Mouse (Mus musculus): ENCODE measurements around the gene Thsd4. TPM values are rescaled to one million over a fixed set of nuclear protein-coding genes. Genes with fewer than 3 reads are reported as not detected.
A peak's percentile ranks its signal among the peaks of the same experiment; 100 is the strongest.
"Not testable (repeated sequence)": the region's sequence is repeated elsewhere in the genome, so short reads cannot be mapped to it uniquely, and the experiment has no call there.

The Thsd4 gene
- polyA plus RNA-seq, 1 experiment: 9.0 TPM

GRCm38 (mm10) chr9:59964367-59964766, 557.5 kb downstream of the Thsd4 start:
- TF ChIP-seq CTCF (IDR thresholded peaks at IDR 0.05; ENCODE audit: extremely low read depth, insufficient read length, insufficient replicate concordance, low read depth, low read length): no peak
- TF ChIP-seq POLR2A (IDR thresholded peaks at IDR 0.05; ENCODE audit: low read depth, low read length): no peak
- Histone ChIP-seq H3K36me3 (ENCODE audit: control insufficient read depth, insufficient read depth, low read length) (no peaks in the 10 kb centered on the region), H3K4me1 (ENCODE audit: control insufficient read depth, insufficient read depth, insufficient read length, low read length) (no peaks in the 10 kb centered on the region), H3K27me3 (ENCODE audit: control insufficient read depth, insufficient read depth, low read length) (no peaks in the 10 kb centered on the region), H3K4me3 (ENCODE audit: low read depth, low read length) (no peak overlapping the region), H3K27ac (ENCODE audit: insufficient read depth, low read depth, low read length) (no peak overlapping the region)
- WGBS: 54% methylated on average over 3 of the region's 3 CpGs

- Histone ChIP-seq H3K27ac (ENCODE audit: insufficient read depth, low read depth, low read length) (no peak overlapping the region), H3K36me3 (ENCODE audit: control insufficient read depth, insufficient read depth, low read length) (no peaks in the 10 kb centered on the region), H3K27me3 (ENCODE audit: control insufficient read depth, insufficient read depth, low read length) (no peaks in the 10 kb centered on the region), H3K4me3 (ENCODE audit: low read depth, low read length) (no peak overlapping the region), H3K4me1 (ENCODE audit: control insufficient read depth, insufficient read depth, insufficient read length, low read length) (no peaks in the 10 kb centered on the region; the same call in 1 of the 2 replicates)
- no peak for TF ChIP-seq CTCF (IDR thresholded peaks at IDR 0.05; ENCODE audit: extremely low read depth, insufficient read length, insufficient replicate concordance, low read depth, low read length)
- no peak for TF ChIP-seq POLR2A (IDR thresholded peaks at IDR 0.05; ENCODE audit: low read depth, low read length)
- WGBS: 49% methylated on average over 14 of the region's 14 CpGs
Observed at GRCm38 (mm10) chr9:59961201-59961955, 560.5 kb downstream of the Thsd4 start.

- Histone ChIP-seq H3K36me3 (ENCODE audit: control insufficient read depth, insufficient read depth, low read length) (no peaks in the 10 kb centered on the region), H3K4me3 (ENCODE audit: low read depth, low read length) (no peak within 1 kb of the TSS), H3K4me1 (ENCODE audit: control insufficient read depth, insufficient read depth, insufficient read length, low read length) (peaks cover 3% of the 10 kb centered on the region; the same call in 1 of the 2 replicates), H3K27ac (ENCODE audit: insufficient read depth, low read depth, low read length) (no peak within 1 kb of the TSS), H3K27me3 (ENCODE audit: control insufficient read depth, insufficient read depth, low read length) (no peaks in the 10 kb centered on the region)
- no peak for TF ChIP-seq CTCF (IDR thresholded peaks at IDR 0.05; ENCODE audit: extremely low read depth, insufficient read length, insufficient replicate concordance, low read depth, low read length)
- no peak for TF ChIP-seq POLR2A (IDR thresholded peaks at IDR 0.05; ENCODE audit: low read depth, low read length)
- 88% methylated on average over 10 of the region's 10 CpGs for WGBS
Observed at GRCm38 (mm10) chr9:59960559-59960958, 561.3 kb downstream of the Thsd4 start, which contains the start of gene Nr2e3. TSS of gene Nr2e3 (minus strand) at chr9:59960659.

GRCm38 (mm10) chr9:59959276-59959675, 562.6 kb downstream of the Thsd4 start:
- no peak overlapping the region for H3K4me3 ChIP-seq (ENCODE audit: low read depth, low read length)
- WGBS: under 1% methylated on average over 8 of the region's 8 CpGs
- peak; percentile 85; the same call in 1 of the 2 replicates for TF ChIP-seq CTCF (IDR thresholded peaks at IDR 0.05; ENCODE audit: extremely low read depth, insufficient read length, insufficient replicate concordance, low read depth, low read length)
- no peak for TF ChIP-seq POLR2A (IDR thresholded peaks at IDR 0.05; ENCODE audit: low read depth, low read length)
- no peaks in the 10 kb centered on the region for H3K36me3 ChIP-seq (ENCODE audit: control insufficient read depth, insufficient read depth, low read length)
- peaks cover 4% of the 10 kb centered on the region; the same call in 1 of the 2 replicates for H3K4me1 ChIP-seq (ENCODE audit: control insufficient read depth, insufficient read depth, insufficient read length, low read length)
- H3K27ac ChIP-seq (ENCODE audit: insufficient read depth, low read depth, low read length): no peak overlapping the region
- H3K27me3 ChIP-seq (ENCODE audit: control insufficient read depth, insufficient read depth, low read length): no peaks in the 10 kb centered on the region

- not testable (repeated sequence) for H3K27me3 ChIP-seq (ENCODE audit: control insufficient read depth, insufficient read depth, low read length)
Observed at GRCm38 (mm10) chr9:59958115-59958514, 563.7 kb downstream of the Thsd4 start.

DNA sequence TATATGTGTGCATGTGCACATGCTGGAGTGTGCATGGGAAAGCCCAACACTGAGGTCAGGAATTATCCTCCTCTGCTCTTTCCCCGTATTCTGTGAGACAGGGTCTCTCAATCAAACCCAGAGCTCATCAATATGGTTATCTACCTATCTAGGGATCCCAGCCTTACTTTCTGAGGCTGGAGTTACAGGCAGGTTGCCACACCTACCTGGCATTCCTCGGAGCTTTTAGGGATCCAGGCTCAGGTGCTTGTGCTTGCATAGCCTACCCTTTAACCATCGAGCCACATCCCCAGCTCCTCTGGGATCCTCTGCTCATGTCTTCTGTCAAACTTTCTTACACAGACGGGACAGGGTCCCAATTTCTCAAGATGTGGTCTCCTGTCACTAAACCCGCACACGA, 565.4 kb downstream of the Thsd4 start:
- TF ChIP-seq CTCF (IDR thresholded peaks at IDR 0.05; ENCODE audit: extremely low read depth, insufficient read length, insufficient replicate concordance, low read depth, low read length) (no peak), POLR2A (IDR thresholded peaks at IDR 0.05; ENCODE audit: low read depth, low read length) (no peak)
- Histone ChIP-seq H3K27ac (ENCODE audit: insufficient read depth, low read depth, low read length) (no peak overlapping the region), H3K4me1 (ENCODE audit: control insufficient read depth, insufficient read depth, insufficient read length, low read length) (peaks cover 25% of the 10 kb centered on the region), H3K27me3 (ENCODE audit: control insufficient read depth, insufficient read depth, low read length) (no peaks in the 10 kb centered on the region), H3K4me3 (ENCODE audit: low read depth, low read length) (no peak overlapping the region), H3K36me3 (ENCODE audit: control insufficient read depth, insufficient read depth, low read length) (no peaks in the 10 kb centered on the region)
- 36% methylated on average over 6 of the region's 6 CpGs for WGBS

More at GRCm38 (mm10) chr9:59958115-59958514, 563.7 kb downstream of the Thsd4 start:
- not testable (repeated sequence) for H3K4me3 ChIP-seq (ENCODE audit: low read depth, low read length); H3K27ac ChIP-seq (ENCODE audit: insufficient read depth, low read depth, low read length); H3K36me3 ChIP-seq (ENCODE audit: control insufficient read depth, insufficient read depth, low read length)
- H3K4me1 ChIP-seq (ENCODE audit: control insufficient read depth, insufficient read depth, insufficient read length, low read length): peaks cover 13% of the 10 kb centered on the region; the same call in 1 of the 2 replicates
- WGBS: 21% methylated on average over 1 of the region's 1 CpGs

- Histone ChIP-seq H3K36me3 (ENCODE audit: control insufficient read depth, insufficient read depth, low read length) (no peaks in the 10 kb centered on the region), H3K27ac (ENCODE audit: insufficient read depth, low read depth, low read length) (no peak overlapping the region), H3K4me1 (ENCODE audit: control insufficient read depth, insufficient read depth, insufficient read length, low read length) (peaks cover 27% of the 10 kb centered on the region), H3K27me3 (ENCODE audit: control insufficient read depth, insufficient read depth, low read length) (no peaks in the 10 kb centered on the region), H3K4me3 (ENCODE audit: low read depth, low read length) (no peak overlapping the region)
- WGBS: 51% methylated on average over 6 of the region's 6 CpGs
- no peak for TF ChIP-seq CTCF (IDR thresholded peaks at IDR 0.05; ENCODE audit: extremely low read depth, insufficient read length, insufficient replicate concordance, low read depth, low read length)
- no peak for TF ChIP-seq POLR2A (IDR thresholded peaks at IDR 0.05; ENCODE audit: low read depth, low read length)
Observed at GRCm38 (mm10) chr9:59955692-59956091, 566.2 kb downstream of the Thsd4 start.

Measured in small intestine, adult 2 months (tissue).